Mouse (Mus musculus): ENCODE results near the gene Ifngr2.

DNA sequence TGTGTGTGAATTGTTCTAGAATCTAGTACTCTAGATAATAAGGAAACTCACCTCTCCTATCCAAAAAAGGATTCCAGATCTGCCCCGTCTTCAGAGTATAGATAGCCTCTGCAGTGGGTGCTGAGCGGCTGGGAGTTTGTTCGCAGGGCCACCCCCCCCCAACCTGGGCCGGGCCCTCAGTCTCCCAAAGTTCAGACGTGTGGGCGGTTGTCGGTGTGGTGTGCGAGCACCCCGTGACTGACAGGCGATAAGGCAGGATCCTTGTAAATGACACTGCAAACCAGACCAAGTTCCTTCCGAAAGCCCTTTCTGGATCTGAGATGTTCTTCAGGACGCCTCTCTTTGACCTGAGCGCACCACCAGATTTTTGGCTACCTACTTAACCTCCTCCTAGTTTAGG, 12.4 kb upstream of the Ifngr2 start:
- no peak for TF ChIP-seq MAFK (IDR thresholded peaks at IDR 0.05; ENCODE audit: insufficient read depth, low read depth, low read length)
- no peak for TF ChIP-seq ZNF384 (IDR thresholded peaks at IDR 0.05; ENCODE audit: low read depth, low read length)
- TF ChIP-seq CHD2 (IDR thresholded peaks at IDR 0.05; ENCODE audit: low read depth, low read length) = no peak
- TF ChIP-seq HCFC1 (IDR thresholded peaks at IDR 0.05; ENCODE audit: borderline replicate concordance, insufficient read depth, low read length) = no peak

All from ES-E14 (cell line).